Mouse (Mus musculus): ENCODE results near the gene Gpr173. TPM values are rescaled to one million over a fixed set of nuclear protein-coding genes. Genes with fewer than 3 reads are reported as not detected.

Gpr173 gene
- polyA plus RNA-seq, 1 experiment from 2014 or later, result 5.2 TPM

- 17% methylated on average over 27 of the region's 29 CpGs for WGBS
- peaks cover 2% of the 10 kb centered on the region; the same call in 1 of the 2 replicates for H3K27me3 ChIP-seq (ENCODE audit: control insufficient read depth, insufficient read depth, low read length)
- H3K27ac ChIP-seq (replicated peaks; ENCODE audit: low read depth, low read length), result no peak within 1 kb of the TSS
Measured at GRCm38 (mm10) chrX:152326996-152327688, 41.4 kb downstream of the Gpr173 start, which contains the start of gene Kantr. Gene Kantr, minus strand, starts transcription at chrX:152327495.

GRCm38 (mm10) chrX:152323584-152323983, 44.9 kb downstream of the Gpr173 start:
- H3K9ac ChIP-seq (replicated peaks; ENCODE audit: low read length), result no peak overlapping the region
- H3K27me3 ChIP-seq (ENCODE audit: control insufficient read depth, insufficient read depth, low read length), result peaks cover 2% of the 10 kb centered on the region; the same call in 1 of the 2 replicates
- DNase-seq (ENCODE audit: low spot score) (no peak), ATAC-seq (replicated peaks; ENCODE audit: insufficient number of reproducible peaks, low FRiP score, low TSS enrichment, low read depth) (no peak)
- H3K9me3 ChIP-seq (replicated peaks; ENCODE audit: control insufficient read depth, low read length), result no peaks in the 10 kb centered on the region
- H3K27ac ChIP-seq (replicated peaks; ENCODE audit: low read depth, low read length), result no peak overlapping the region
- H3K4me2 ChIP-seq (ENCODE audit: low read depth, low read length), result no peak overlapping the region
- no peak overlapping the region for H3K4me3 ChIP-seq (ENCODE audit: low read depth, low read length)
- no peaks in the 10 kb centered on the region for H3K4me1 ChIP-seq (ENCODE audit: control insufficient read depth, insufficient read depth, low read length)
- WGBS, result 97% methylated on average over 1 of the region's 1 CpGs
- H3K36me3 ChIP-seq (replicated peaks; ENCODE audit: control insufficient read depth, insufficient read depth, low read depth, low read length), result no peaks in the 10 kb centered on the region

More at GRCm38 (mm10) chrX:152326996-152327688, 41.4 kb downstream of the Gpr173 start, which contains the start of gene Kantr:
- H3K4me3 ChIP-seq (ENCODE audit: low read depth, low read length), result peak within 1 kb of the TSS; percentile 49
- H3K9me3 ChIP-seq (replicated peaks; ENCODE audit: control insufficient read depth, low read length), result no peaks in the 10 kb centered on the region
- DNase-seq (ENCODE audit: low spot score), result peak; percentile 82
- no peaks in the 10 kb centered on the region for H3K4me1 ChIP-seq (ENCODE audit: control insufficient read depth, insufficient read depth, low read length)
- peak within 1 kb of the TSS; percentile 56 for H3K9ac ChIP-seq (replicated peaks; ENCODE audit: low read length)
- peak within 1 kb of the TSS; percentile 44 for H3K4me2 ChIP-seq (ENCODE audit: low read depth, low read length)
- H3K36me3 ChIP-seq (replicated peaks; ENCODE audit: control insufficient read depth, insufficient read depth, low read depth, low read length), result no peaks in the 10 kb centered on the region
- ATAC-seq (replicated peaks; ENCODE audit: insufficient number of reproducible peaks, low FRiP score, low TSS enrichment, low read depth), result peak; percentile 98

- no peak overlapping the region for H3K4me3 ChIP-seq (ENCODE audit: low read depth, low read length)
- H3K36me3 ChIP-seq (replicated peaks; ENCODE audit: control insufficient read depth, insufficient read depth, low read depth, low read length), result no peaks in the 10 kb centered on the region
- H3K4me1 ChIP-seq (ENCODE audit: control insufficient read depth, insufficient read depth, low read length), result no peaks in the 10 kb centered on the region
- H3K27me3 ChIP-seq (ENCODE audit: control insufficient read depth, insufficient read depth, low read length), result peaks cover 2% of the 10 kb centered on the region; the same call in 1 of the 2 replicates
- no peak overlapping the region for H3K4me2 ChIP-seq (ENCODE audit: low read depth, low read length)
- no peak overlapping the region for H3K9ac ChIP-seq (replicated peaks; ENCODE audit: low read length)
- WGBS, result 51% methylated on average over 2 of the region's 2 CpGs
- no peak for DNase-seq (ENCODE audit: low spot score)
- no peak for ATAC-seq (replicated peaks; ENCODE audit: insufficient number of reproducible peaks, low FRiP score, low TSS enrichment, low read depth)
- no peaks in the 10 kb centered on the region for H3K9me3 ChIP-seq (replicated peaks; ENCODE audit: control insufficient read depth, low read length)
- H3K27ac ChIP-seq (replicated peaks; ENCODE audit: low read depth, low read length), result no peak overlapping the region
Measured at GRCm38 (mm10) chrX:152322776-152323175, 45.7 kb downstream of the Gpr173 start.

GRCm38 (mm10) chrX:152320535-152320934, 48.0 kb downstream of the Gpr173 start:
- no peak for ATAC-seq (replicated peaks; ENCODE audit: insufficient number of reproducible peaks, low FRiP score, low TSS enrichment, low read depth)
- no peaks in the 10 kb centered on the region for H3K36me3 ChIP-seq (replicated peaks; ENCODE audit: control insufficient read depth, insufficient read depth, low read depth, low read length)
- 83% methylated on average over 4 of the region's 4 CpGs for WGBS

GRCm38 (mm10) chrX:152307942-152308341, 60.6 kb downstream of the Gpr173 start:
- H3K4me1 ChIP-seq (ENCODE audit: control insufficient read depth, insufficient read depth, low read length), result no peaks in the 10 kb centered on the region
- no peaks in the 10 kb centered on the region for H3K9me3 ChIP-seq (replicated peaks; ENCODE audit: control insufficient read depth, low read length)
- no peaks in the 10 kb centered on the region for H3K36me3 ChIP-seq (replicated peaks; ENCODE audit: control insufficient read depth, insufficient read depth, low read depth, low read length)
- DNase-seq (ENCODE audit: low spot score), result peak; percentile 41
- no peak overlapping the region for H3K27ac ChIP-seq (replicated peaks; ENCODE audit: low read depth, low read length)
- 73% methylated on average over 2 of the region's 2 CpGs for WGBS
- H3K4me3 ChIP-seq (ENCODE audit: low read depth, low read length), result no peak overlapping the region
- no peak for ATAC-seq (replicated peaks; ENCODE audit: insufficient number of reproducible peaks, low FRiP score, low TSS enrichment, low read depth)
- H3K4me2 ChIP-seq (ENCODE audit: low read depth, low read length), result no peak overlapping the region
- no peaks in the 10 kb centered on the region for H3K27me3 ChIP-seq (ENCODE audit: control insufficient read depth, insufficient read depth, low read length)
- H3K9ac ChIP-seq (replicated peaks; ENCODE audit: low read length), result no peak overlapping the region

More at GRCm38 (mm10) chrX:152320535-152320934, 48.0 kb downstream of the Gpr173 start:
- Histone ChIP-seq H3K4me2 (ENCODE audit: low read depth, low read length) (no peak overlapping the region), H3K9ac (replicated peaks; ENCODE audit: low read length) (no peak overlapping the region), H3K4me1 (ENCODE audit: control insufficient read depth, insufficient read depth, low read length) (no peaks in the 10 kb centered on the region), H3K27ac (replicated peaks; ENCODE audit: low read depth, low read length) (no peak overlapping the region), H3K4me3 (ENCODE audit: low read depth, low read length) (no peak overlapping the region), H3K9me3 (replicated peaks; ENCODE audit: control insufficient read depth, low read length) (no peaks in the 10 kb centered on the region), H3K27me3 (ENCODE audit: control insufficient read depth, insufficient read depth, low read length) (no peaks in the 10 kb centered on the region)
- DNase-seq (ENCODE audit: low spot score), result no peak

- no peak for ATAC-seq (replicated peaks; ENCODE audit: insufficient number of reproducible peaks, low FRiP score, low TSS enrichment, low read depth)
- no peak overlapping the region for H3K27ac ChIP-seq (replicated peaks; ENCODE audit: low read depth, low read length)
- no peaks in the 10 kb centered on the region for H3K27me3 ChIP-seq (ENCODE audit: control insufficient read depth, insufficient read depth, low read length)
- H3K9ac ChIP-seq (replicated peaks; ENCODE audit: low read length), result no peak overlapping the region
- no peaks in the 10 kb centered on the region for H3K36me3 ChIP-seq (replicated peaks; ENCODE audit: control insufficient read depth, insufficient read depth, low read depth, low read length)
- H3K4me1 ChIP-seq (ENCODE audit: control insufficient read depth, insufficient read depth, low read length), result no peaks in the 10 kb centered on the region
- DNase-seq (ENCODE audit: low spot score), result no peak
- H3K4me2 ChIP-seq (ENCODE audit: low read depth, low read length), result no peak overlapping the region
- no peak overlapping the region for H3K4me3 ChIP-seq (ENCODE audit: low read depth, low read length)
- H3K9me3 ChIP-seq (replicated peaks; ENCODE audit: control insufficient read depth, low read length), result no peaks in the 10 kb centered on the region
Measured at GRCm38 (mm10) chrX:152307371-152307770, 61.1 kb downstream of the Gpr173 start.

GRCm38 (mm10) chrX:152306224-152306623, 62.3 kb downstream of the Gpr173 start:
- WGBS, result 71% methylated on average over 2 of the region's 2 CpGs
- H3K27me3 ChIP-seq (ENCODE audit: control insufficient read depth, insufficient read depth, low read length), result no peaks in the 10 kb centered on the region

More at GRCm38 (mm10) chrX:152306224-152306623, 62.3 kb downstream of the Gpr173 start:
- ATAC-seq (replicated peaks; ENCODE audit: insufficient number of reproducible peaks, low FRiP score, low TSS enrichment, low read depth) (no peak), DNase-seq (ENCODE audit: low spot score) (no peak)
- no peak overlapping the region for H3K4me3 ChIP-seq (ENCODE audit: low read depth, low read length)
- no peaks in the 10 kb centered on the region for H3K4me1 ChIP-seq (ENCODE audit: control insufficient read depth, insufficient read depth, low read length)
- no peak overlapping the region for H3K4me2 ChIP-seq (ENCODE audit: low read depth, low read length)
- H3K27ac ChIP-seq (replicated peaks; ENCODE audit: low read depth, low read length), result no peak overlapping the region
- H3K36me3 ChIP-seq (replicated peaks; ENCODE audit: control insufficient read depth, insufficient read depth, low read depth, low read length), result no peaks in the 10 kb centered on the region
- no peak overlapping the region for H3K9ac ChIP-seq (replicated peaks; ENCODE audit: low read length)
- H3K9me3 ChIP-seq (replicated peaks; ENCODE audit: control insufficient read depth, low read length), result no peaks in the 10 kb centered on the region
